Mouse (Mus musculus): Measurements from ENCODE around the gene Piezo1. TPM values are rescaled to one million over a fixed set of nuclear protein-coding genes. Genes with fewer than 3 reads are reported as not detected.
A peak's percentile ranks its signal among the peaks of the same experiment; 100 is the strongest.

The Piezo1 gene
- polyA plus RNA-seq, 1 experiment from 2014 or later: 2.1 TPM

DNA sequence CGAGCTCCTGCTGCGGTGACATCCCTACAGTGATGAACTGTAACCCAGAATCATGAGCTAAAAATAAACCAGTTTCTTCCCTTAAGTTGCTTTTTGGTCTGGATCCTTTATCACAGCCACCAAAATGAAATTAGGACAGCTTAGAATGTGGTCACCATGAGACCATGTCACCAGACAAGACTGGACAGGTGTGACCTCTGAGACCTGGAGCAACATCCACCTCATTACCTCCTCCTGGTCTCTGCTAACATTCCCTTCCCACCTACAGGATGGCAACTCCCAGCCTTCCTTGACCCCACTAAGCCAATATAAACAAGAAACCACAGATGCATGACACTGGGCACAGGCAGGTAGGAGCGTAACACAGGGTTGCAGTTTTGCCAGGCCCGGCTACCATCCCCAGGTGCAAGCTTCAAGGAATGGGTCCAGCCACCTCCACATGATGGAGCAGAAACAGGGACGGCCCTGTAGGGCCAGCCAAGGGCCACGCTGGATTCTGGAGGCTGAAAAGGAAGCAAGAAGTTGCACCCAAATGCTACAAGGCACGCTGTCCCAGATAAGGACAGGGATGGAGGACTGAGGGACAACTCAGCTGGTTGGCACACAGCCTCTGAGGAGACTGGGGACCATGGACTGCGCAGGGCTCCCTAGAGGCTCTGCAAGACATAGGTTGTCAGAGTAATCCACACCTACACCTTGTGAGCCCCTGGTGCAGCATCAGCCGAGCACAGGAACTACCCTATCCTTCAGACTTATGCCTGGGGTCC is 12.6 kb downstream of the Piezo1 start:
- no peak overlapping the region for H3K9ac ChIP-seq (replicated peaks)
- no peaks in the 10 kb centered on the region for H3K4me1 ChIP-seq
- no peaks in the 10 kb centered on the region for H3K9me3 ChIP-seq (replicated peaks)
- no peaks in the 10 kb centered on the region for H3K36me3 ChIP-seq
- H3K27ac ChIP-seq (replicated peaks): no peak overlapping the region
- no peak for ATAC-seq (ENCODE audit: low FRiP score)
- no peak overlapping the region for H3K4me2 ChIP-seq
- no peak overlapping the region for H3K4me3 ChIP-seq (replicated peaks)
- WGBS: 93% methylated on average over 9 of the region's 9 CpGs
- no peaks in the 10 kb centered on the region for H3K27me3 ChIP-seq (replicated peaks)

DNA sequence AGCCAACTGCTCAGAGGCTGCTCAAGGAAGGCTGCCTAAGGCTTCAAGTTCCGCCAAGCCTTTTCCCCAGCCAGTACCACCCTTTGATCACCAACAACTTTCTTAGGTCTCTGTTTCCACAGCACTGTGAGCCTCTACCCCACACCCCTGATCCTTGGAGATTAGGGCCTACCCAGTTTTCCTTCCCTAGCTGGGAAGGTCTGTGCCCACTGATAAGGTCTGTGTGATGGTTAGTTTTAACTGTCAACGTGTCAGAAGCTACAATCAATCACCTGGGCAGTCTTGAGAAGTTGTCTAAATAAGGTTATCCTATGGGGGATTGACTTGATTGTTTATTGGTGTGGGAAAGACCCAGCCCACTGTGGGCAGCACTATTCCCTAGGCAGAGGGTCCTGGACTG is 13.3 kb downstream of the Piezo1 start:
- Histone ChIP-seq H3K4me3 (replicated peaks) (no peak overlapping the region), H3K27ac (replicated peaks) (no peak overlapping the region), H3K27me3 (replicated peaks) (no peaks in the 10 kb centered on the region), H3K4me2 (no peak overlapping the region), H3K4me1 (no peaks in the 10 kb centered on the region), H3K36me3 (no peaks in the 10 kb centered on the region), H3K9me3 (replicated peaks) (no peaks in the 10 kb centered on the region), H3K9ac (replicated peaks) (no peak overlapping the region)
- ATAC-seq (ENCODE audit: low FRiP score): no peak
- WGBS: 87% methylated on average over 2 of the region's 2 CpGs

DNA sequence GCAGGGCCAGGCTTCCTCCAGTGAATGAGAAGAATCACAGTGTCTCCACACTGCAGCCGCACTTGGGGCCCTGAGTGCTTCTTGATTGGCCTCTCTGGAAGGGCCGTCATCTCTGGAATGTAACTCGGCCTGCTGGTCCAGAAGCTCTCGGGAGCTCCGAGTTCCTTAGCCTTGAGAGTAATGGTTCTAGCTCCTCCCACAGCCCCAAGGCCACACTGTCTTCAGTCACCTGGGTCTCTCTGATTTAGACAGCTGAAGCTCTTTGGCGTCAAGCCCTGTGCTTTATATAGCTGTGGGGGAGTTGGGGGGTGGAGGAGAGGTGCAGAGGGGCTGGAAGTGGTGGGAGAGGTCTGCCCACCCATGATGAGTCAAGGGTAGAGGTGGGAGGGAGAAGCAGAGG is 14.1 kb downstream of the Piezo1 start:
- no peaks in the 10 kb centered on the region for H3K4me1 ChIP-seq
- WGBS: 47% methylated on average over 6 of the region's 6 CpGs
- no peak overlapping the region for H3K27ac ChIP-seq (replicated peaks)
- no peak overlapping the region for H3K4me2 ChIP-seq
- no peaks in the 10 kb centered on the region for H3K36me3 ChIP-seq
- H3K4me3 ChIP-seq (replicated peaks): no peak overlapping the region
- no peak for ATAC-seq (ENCODE audit: low FRiP score)
- H3K27me3 ChIP-seq (replicated peaks): no peaks in the 10 kb centered on the region
- no peak overlapping the region for H3K9ac ChIP-seq (replicated peaks)
- H3K9me3 ChIP-seq (replicated peaks): no peaks in the 10 kb centered on the region

DNA sequence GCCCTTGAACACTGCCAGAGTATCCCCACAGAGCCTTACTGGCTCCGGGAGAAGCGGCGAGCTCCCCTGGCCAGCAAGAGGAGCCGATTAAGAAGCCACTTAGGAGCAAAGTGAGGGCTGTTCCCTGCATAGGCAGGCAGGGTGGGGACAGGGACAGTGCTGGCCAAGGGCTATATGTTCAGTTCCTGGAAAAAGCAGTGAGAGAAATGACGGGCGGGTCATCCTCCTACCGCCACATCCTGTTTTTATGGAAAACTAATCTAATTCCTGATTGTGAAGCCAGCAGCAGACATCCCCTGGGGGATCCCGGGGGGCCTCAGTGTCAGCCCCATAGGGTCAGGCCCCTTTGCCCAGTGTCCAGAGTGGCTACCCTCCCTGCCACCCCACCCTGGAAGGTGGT is 19.8 kb downstream of the Piezo1 start:
- Histone ChIP-seq H3K27me3 (replicated peaks) (no peaks in the 10 kb centered on the region), H3K4me3 (replicated peaks) (no peak overlapping the region), H3K36me3 (no peaks in the 10 kb centered on the region), H3K9ac (replicated peaks) (no peak overlapping the region), H3K4me1 (peaks cover under 1% of the 10 kb centered on the region; the same call in 1 of the 2 replicates), H3K4me2 (no peak overlapping the region), H3K27ac (replicated peaks) (no peak overlapping the region), H3K9me3 (replicated peaks) (no peaks in the 10 kb centered on the region)
- ATAC-seq (ENCODE audit: low FRiP score): no peak
- 95% methylated on average over 8 of the region's 8 CpGs for WGBS

DNA sequence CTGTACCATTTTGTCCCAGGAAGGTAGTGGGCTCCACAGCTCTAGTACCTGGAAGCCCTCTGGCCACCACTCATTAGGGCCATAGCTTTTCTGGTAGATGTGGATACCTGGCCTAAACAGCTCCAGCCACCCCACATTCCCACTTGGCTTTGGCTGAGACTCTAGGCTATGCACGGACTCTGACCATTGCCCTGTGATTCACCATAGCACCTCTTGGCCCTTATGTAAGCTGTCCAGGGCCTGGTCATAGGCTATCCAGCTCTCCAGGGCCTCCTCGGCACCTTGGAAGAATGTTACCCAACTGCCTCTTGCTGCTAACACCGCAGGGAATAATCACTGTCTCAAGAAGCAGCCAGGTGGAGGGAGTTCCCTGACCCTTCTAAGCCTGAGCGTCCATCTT is 22.0 kb downstream of the Piezo1 start:
- no peak for ATAC-seq (ENCODE audit: low FRiP score)
- peaks cover 6% of the 10 kb centered on the region; the same call in 1 of the 2 replicates for H3K27me3 ChIP-seq (replicated peaks)
- H3K27ac ChIP-seq (replicated peaks): no peak overlapping the region
- H3K4me3 ChIP-seq (replicated peaks): no peak overlapping the region
- H3K9me3 ChIP-seq (replicated peaks): no peaks in the 10 kb centered on the region
- 92% methylated on average over 4 of the region's 4 CpGs for WGBS
- peaks cover 15% of the 10 kb centered on the region for H3K4me1 ChIP-seq
- no peak overlapping the region for H3K9ac ChIP-seq (replicated peaks)
- no peak overlapping the region for H3K4me2 ChIP-seq
- no peaks in the 10 kb centered on the region for H3K36me3 ChIP-seq

DNA sequence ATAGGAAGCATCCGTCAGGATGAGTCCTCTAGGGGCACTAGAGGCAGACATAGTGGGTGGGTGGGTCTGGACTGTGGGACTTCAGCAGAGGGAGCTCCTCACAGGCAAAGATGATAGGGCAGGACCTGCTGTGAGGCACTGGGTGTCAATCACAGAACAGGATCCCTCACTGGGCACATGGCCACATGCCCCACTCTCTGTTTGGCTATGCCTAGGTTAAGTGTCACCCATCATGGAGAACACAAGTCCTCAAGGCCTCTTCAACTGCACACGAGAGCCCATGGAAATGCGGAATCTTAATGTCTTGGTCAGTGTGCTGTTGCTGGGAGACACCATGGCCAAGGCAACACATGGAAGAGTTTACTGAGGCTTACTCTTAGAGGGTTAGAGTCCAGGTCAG is 23.2 kb downstream of the Piezo1 start:
- Histone ChIP-seq H3K27ac (replicated peaks) (no peak overlapping the region), H3K36me3 (no peaks in the 10 kb centered on the region), H3K4me1 (peaks cover 27% of the 10 kb centered on the region), H3K9me3 (replicated peaks) (no peaks in the 10 kb centered on the region), H3K27me3 (replicated peaks) (peaks cover 6% of the 10 kb centered on the region; the same call in 1 of the 2 replicates), H3K9ac (replicated peaks) (no peak overlapping the region), H3K4me3 (replicated peaks) (no peak overlapping the region), H3K4me2 (no peak overlapping the region)
- WGBS: 91% methylated on average over 3 of the region's 3 CpGs
- ATAC-seq (ENCODE audit: low FRiP score): no peak

- Histone ChIP-seq H3K4me1 (peaks cover 29% of the 10 kb centered on the region), H3K27me3 (replicated peaks) (peaks cover 6% of the 10 kb centered on the region; the same call in 1 of the 2 replicates), H3K9me3 (replicated peaks) (no peaks in the 10 kb centered on the region), H3K27ac (replicated peaks) (no peak overlapping the region), H3K4me3 (replicated peaks) (no peak overlapping the region), H3K4me2 (no peak overlapping the region), H3K9ac (replicated peaks) (no peak overlapping the region), H3K36me3 (no peaks in the 10 kb centered on the region)
- WGBS: 82% methylated on average over 7 of the region's 7 CpGs
- no peak for ATAC-seq (ENCODE audit: low FRiP score)
Observed at GRCm38 (mm10) chr8:122526526-122527170, 24.5 kb downstream of the Piezo1 start.

- 75% methylated on average over 3 of the region's 3 CpGs for WGBS
- no peak for ATAC-seq (ENCODE audit: low FRiP score)
Observed at GRCm38 (mm10) chr8:122526084-122526483, 25.0 kb downstream of the Piezo1 start.

GRCm38 (mm10) chr8:122525004-122525403 is 26.1 kb downstream of the Piezo1 start:
- WGBS: 84% methylated on average over 6 of the region's 6 CpGs
- H3K9ac ChIP-seq (replicated peaks): no peak overlapping the region
- peaks cover 29% of the 10 kb centered on the region for H3K4me1 ChIP-seq
- H3K4me3 ChIP-seq (replicated peaks): no peak overlapping the region
- no peak overlapping the region for H3K27ac ChIP-seq (replicated peaks)
- no peaks in the 10 kb centered on the region for H3K9me3 ChIP-seq (replicated peaks)
- no peak overlapping the region for H3K4me2 ChIP-seq
- no peak for ATAC-seq (ENCODE audit: low FRiP score)
- H3K27me3 ChIP-seq (replicated peaks): peaks cover 6% of the 10 kb centered on the region; the same call in 1 of the 2 replicates
- H3K36me3 ChIP-seq: no peaks in the 10 kb centered on the region

More at GRCm38 (mm10) chr8:122526084-122526483, 25.0 kb downstream of the Piezo1 start:
- Histone ChIP-seq H3K36me3 (no peaks in the 10 kb centered on the region), H3K4me3 (replicated peaks) (no peak overlapping the region), H3K27ac (replicated peaks) (no peak overlapping the region), H3K4me1 (peaks cover 29% of the 10 kb centered on the region), H3K4me2 (no peak overlapping the region), H3K9me3 (replicated peaks) (no peaks in the 10 kb centered on the region), H3K9ac (replicated peaks) (no peak overlapping the region), H3K27me3 (replicated peaks) (peaks cover 6% of the 10 kb centered on the region; the same call in 1 of the 2 replicates)

DNA sequence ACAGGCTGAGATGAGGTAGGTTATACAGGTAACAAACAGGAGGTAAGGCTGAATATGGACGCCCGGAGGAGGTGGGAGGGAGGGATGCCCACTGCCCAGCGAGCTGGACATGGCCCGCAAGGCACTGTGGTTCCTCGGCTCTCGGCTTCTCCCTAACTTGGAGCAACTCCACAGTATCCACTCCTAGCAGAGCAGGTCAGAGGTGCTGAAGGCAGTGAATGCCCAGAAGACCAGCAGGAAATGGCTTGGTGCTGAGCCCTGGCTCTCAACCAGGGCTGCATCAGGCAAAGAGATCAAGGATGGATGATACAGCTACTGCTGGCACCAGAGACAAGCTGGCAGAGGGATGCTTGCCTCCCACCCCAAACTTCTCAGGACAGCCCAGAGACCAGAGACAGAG is 26.6 kb downstream of the Piezo1 start:
- Histone ChIP-seq H3K36me3 (no peaks in the 10 kb centered on the region), H3K9ac (replicated peaks) (no peak overlapping the region), H3K4me2 (peak overlapping the region; percentile 42; the same call in 1 of the 2 replicates), H3K27me3 (replicated peaks) (peaks cover 6% of the 10 kb centered on the region; the same call in 1 of the 2 replicates), H3K4me1 (peaks cover 29% of the 10 kb centered on the region), H3K27ac (replicated peaks) (peak overlapping the region; percentile 54; the same call in 1 of the 2 replicates), H3K9me3 (replicated peaks) (no peaks in the 10 kb centered on the region), H3K4me3 (replicated peaks) (no peak overlapping the region)
- no peak for ATAC-seq (ENCODE audit: low FRiP score)
- 77% methylated on average over 6 of the region's 6 CpGs for WGBS

- peaks cover 6% of the 10 kb centered on the region; the same call in 1 of the 2 replicates for H3K27me3 ChIP-seq (replicated peaks)
- H3K36me3 ChIP-seq: no peaks in the 10 kb centered on the region
- H3K4me1 ChIP-seq: peaks cover 29% of the 10 kb centered on the region
- H3K4me3 ChIP-seq (replicated peaks): no peak overlapping the region
- H3K27ac ChIP-seq (replicated peaks): peak overlapping the region; percentile 54
- peak; percentile 47 for ATAC-seq (ENCODE audit: low FRiP score)
- H3K9me3 ChIP-seq (replicated peaks): no peaks in the 10 kb centered on the region
- peak overlapping the region; percentile 42 for H3K4me2 ChIP-seq
- 9% methylated on average over 23 of the region's 23 CpGs for WGBS
- peak overlapping the region; percentile 38; the same call in 1 of the 2 replicates for H3K9ac ChIP-seq (replicated peaks)
Observed at GRCm38 (mm10) chr8:122523652-122524360, 27.3 kb downstream of the Piezo1 start.
